Mouse (Mus musculus): ENCODE data around the gene Pde4d.
A peak's percentile ranks its signal among the peaks of the same experiment; 100 is the strongest.

The Pde4d gene

GRCm38 (mm10) chr13:108598673-108599072, 148.9 kb downstream of the Pde4d start:
- no peak for DNase-seq (ENCODE audit: low read depth, low spot score)

DNA sequence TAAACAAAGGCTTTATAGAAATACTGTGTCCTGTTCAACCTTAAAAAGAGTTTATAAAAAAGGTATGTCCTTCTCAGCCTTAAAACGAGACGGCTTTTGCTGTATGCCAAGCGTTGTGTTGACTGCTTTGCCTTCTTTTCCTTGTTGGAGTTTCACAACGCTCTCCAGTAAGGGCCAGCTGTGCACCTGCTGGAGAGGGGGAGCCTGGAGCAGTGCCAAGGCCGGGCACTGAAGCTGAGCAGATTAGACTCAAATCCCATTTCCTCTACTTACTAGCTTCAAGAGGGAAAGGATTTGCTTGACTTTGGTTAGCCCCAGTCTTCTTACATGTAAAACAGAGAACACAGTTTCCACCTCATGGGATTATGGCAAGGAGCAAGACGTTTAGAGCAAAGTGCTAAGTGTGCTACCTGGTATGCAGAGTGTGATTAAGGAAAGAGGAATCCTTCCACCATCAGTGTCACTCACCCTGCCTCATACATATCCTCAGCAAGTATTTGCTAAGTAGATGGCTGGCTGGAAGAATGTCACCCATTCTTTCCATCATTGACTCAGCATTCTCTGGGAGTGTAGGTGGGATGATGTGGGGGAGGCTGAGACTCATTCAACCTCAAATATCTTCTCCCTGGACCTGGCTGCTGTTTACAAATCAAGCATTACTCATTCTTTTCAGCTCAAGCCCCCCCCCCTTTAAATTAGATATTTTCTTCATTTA, 149.6 kb downstream of the Pde4d start:
- DNase-seq (ENCODE audit: low read depth, low spot score), result no peak

DNA sequence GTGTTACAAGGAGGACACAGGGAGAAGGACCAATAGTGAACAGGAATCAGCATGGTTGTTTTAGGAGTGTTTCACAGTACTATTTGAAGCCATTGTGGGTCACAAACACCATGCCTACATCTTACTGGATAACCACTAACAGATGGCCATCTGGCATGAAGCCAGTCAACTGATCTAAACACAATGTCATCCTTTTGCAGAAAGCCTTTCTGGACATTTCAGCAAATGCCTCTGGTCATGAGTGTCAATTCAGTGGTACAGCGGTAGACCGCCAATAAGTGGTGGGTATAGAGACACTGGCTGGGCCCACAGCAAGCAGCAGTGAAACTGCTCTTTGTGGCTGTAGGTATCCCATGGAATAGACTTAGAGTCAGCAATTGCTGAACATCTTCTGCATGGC, 151.3 kb downstream of the Pde4d start:
- no peak for DNase-seq (ENCODE audit: low read depth, low spot score)

DNA sequence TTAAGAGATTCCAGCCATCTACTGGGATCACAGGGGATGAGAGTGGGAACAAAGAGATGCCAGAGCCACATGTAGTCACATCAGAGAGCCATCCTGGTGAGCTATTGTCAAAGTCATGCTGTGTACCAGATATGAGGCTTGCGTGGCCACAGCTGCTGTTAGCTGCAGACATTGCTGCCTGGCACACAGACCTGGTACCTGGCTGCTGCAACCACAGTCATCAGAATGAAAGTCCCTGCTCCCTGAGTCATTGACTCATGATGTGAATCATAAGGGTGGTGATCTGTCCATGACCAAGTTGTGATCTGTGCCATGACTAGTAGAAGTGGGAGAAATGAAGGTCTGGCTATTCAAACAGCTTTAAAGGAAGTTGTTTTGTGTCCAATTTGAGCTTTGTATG, 153.8 kb downstream of the Pde4d start:
- DNase-seq (ENCODE audit: low read depth, low spot score), result no peak

- DNase-seq (ENCODE audit: low read depth, low spot score), result no peak
Observed at GRCm38 (mm10) chr13:108604213-108604612, 154.5 kb downstream of the Pde4d start.

- no peak for DNase-seq (ENCODE audit: low read depth, low spot score)
Observed at GRCm38 (mm10) chr13:108618207-108618606, 168.5 kb downstream of the Pde4d start.

- no peak for DNase-seq (ENCODE audit: low read depth, low spot score)
Observed at GRCm38 (mm10) chr13:108622681-108623080, 172.9 kb downstream of the Pde4d start.

- DNase-seq (ENCODE audit: low read depth, low spot score), result peak; percentile 7
Observed at GRCm38 (mm10) chr13:108623929-108624328, 174.2 kb downstream of the Pde4d start.

GRCm38 (mm10) chr13:108626166-108626565, 176.4 kb downstream of the Pde4d start:
- no peak for DNase-seq (ENCODE audit: low read depth, low spot score)

GRCm38 (mm10) chr13:108628501-108628900, 178.8 kb downstream of the Pde4d start:
- DNase-seq (ENCODE audit: low read depth, low spot score), result no peak

GRCm38 (mm10) chr13:108630576-108630975, 180.8 kb downstream of the Pde4d start:
- DNase-seq (ENCODE audit: low read depth, low spot score), result no peak

DNA sequence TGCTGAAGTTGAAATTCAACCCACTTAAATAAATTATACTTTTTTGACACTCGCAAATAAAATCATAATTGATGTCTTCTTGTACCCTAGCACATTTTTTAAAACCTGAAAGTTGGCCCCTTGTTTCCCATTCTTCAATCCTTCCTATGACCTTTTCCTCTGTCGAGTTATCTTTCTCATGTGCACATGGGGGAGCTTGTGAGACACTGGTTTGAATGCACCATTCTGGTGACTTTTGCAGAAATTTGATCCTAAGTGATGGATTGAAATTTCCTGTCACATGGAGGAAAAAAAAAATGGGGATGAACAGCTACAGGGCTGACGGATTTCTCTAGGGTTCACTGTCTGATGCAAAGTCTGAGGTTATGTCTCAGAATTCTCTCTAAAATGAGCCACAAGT, 181.5 kb downstream of the Pde4d start:
- DNase-seq (ENCODE audit: low read depth, low spot score), result no peak

GRCm38 (mm10) chr13:108636526-108636925, 186.8 kb downstream of the Pde4d start:
- no peak for DNase-seq (ENCODE audit: low read depth, low spot score)

DNA sequence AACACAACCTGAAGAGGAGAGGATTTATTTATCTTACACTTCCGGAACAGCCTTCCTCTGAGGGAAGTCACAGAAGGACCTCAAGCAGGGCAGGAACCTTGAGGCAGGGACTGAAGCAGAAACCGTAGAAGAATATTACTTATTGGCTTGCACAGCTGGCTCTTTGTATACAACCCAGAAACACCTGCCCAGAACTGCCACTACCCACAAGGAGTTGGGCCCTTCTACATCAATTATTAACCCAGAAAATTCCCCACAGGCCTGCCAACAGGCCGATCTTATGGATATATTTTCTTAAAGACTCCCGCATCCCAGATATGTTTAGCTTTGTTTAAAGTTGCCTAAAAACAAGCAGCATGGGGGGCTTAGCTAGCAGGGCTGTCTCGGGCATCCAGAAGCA, 192.5 kb downstream of the Pde4d start:
- DNase-seq (ENCODE audit: low read depth, low spot score), result no peak

GRCm38 (mm10) chr13:108646801-108647200, 197.1 kb downstream of the Pde4d start:
- no peak for DNase-seq (ENCODE audit: low read depth, low spot score)

DNA sequence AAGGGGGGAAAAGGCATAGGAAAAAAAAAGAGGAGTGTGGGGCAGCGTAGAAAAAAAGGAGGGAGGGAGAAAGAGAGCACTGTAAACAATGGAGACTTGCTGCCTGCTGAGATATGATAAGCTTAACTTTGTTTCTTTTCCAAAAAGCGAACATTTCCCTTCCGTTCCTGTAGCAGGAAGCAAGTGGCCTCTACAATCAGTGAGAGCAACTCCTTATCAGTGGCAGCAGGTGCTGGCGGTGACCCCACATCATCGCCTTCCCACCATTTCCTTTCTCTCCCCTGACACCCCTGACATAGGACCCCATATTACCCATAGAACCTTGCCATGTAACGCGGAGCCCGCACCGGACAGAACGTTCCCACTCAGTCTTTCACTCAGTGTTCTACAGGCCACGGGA, 197.5 kb downstream of the Pde4d start:
- no peak for DNase-seq (ENCODE audit: low read depth, low spot score)

GRCm38 (mm10) chr13:108654026-108654723, 204.4 kb downstream of the Pde4d start:
- no peak for DNase-seq (ENCODE audit: low read depth, low spot score)

DNA sequence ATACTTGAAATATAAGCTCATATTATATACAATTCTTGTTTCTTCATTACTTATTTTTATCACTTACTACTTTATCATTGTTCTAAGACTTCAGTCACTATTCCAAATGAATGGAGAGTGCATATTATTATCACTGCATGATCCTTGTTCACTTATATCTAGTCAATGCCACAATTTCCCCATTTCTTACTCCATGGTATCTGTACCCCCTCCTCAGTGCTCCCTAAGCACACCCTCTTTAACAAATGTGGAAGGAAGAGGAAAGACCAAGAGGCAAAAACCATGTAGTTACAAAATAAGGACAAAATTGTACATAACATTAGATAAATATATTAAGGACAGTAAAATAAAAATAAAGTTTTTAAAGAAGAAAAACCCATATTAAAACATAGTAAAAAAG, 216.8 kb downstream of the Pde4d start:
- DNase-seq (ENCODE audit: low read depth, low spot score), result no peak

- DNase-seq (ENCODE audit: low read depth, low spot score), result peak; percentile 41
Observed at GRCm38 (mm10) chr13:108667077-108667476, 217.3 kb downstream of the Pde4d start.

GRCm38 (mm10) chr13:108677056-108677455, 227.3 kb downstream of the Pde4d start:
- no peak for DNase-seq (ENCODE audit: low read depth, low spot score)

DNA sequence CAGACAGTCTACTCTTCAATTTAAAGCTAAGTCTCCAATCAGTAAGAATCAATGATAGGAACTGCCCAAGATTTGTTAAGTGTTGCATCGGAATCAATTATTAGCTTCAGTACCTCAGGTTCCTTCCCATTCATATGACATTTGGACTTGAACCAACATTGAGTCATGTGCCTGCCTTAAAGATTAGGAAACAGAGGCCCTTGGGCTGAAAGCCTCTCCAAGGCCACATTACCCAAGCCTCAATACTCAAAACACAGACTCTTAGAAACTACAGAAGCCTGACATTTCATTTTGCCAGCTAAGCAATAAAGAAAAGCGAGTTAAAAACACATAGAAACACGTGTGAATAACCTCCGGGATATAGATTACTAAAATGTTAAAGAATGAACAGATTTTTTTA, 233.3 kb downstream of the Pde4d start:
- DNase-seq (ENCODE audit: low read depth, low spot score), result no peak

DNA sequence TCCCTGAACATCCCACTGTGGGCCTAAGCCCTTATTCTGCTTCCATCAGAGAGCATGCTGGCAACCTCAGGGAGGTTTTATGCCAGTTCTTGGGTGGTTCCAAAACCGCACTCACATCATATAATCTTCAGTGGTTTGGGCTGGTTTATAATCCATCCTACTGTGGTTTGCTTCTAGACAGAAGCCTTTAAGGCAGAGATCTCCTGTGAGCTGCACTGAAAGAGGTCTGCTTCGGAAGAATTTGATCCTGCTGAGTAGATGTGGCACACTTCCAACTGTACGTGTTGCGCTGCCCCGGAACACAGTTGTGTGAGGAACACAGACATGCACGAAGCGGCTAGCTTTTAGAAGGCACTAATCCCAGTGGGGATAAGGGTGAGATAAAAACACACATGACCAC, 236.1 kb downstream of the Pde4d start:
- DNase-seq (ENCODE audit: low read depth, low spot score), result no peak

GRCm38 (mm10) chr13:108686262-108686661, 236.5 kb downstream of the Pde4d start:
- DNase-seq (ENCODE audit: low read depth, low spot score), result no peak

Data from CD4-positive helper T cell, adult 2 months (primary cell).